Mouse (Mus musculus): ENCODE measurements around the gene Sel1l. TPM values are rescaled to one million over a fixed set of nuclear protein-coding genes. Genes with fewer than 3 reads are reported as not detected.

Sel1l gene
- polyA plus RNA-seq, 1 experiment from 2014 or later: 61.9 TPM

- WGBS: 71% methylated on average over 4 of the region's 4 CpGs
- Histone ChIP-seq H3K27me3 (ENCODE audit: low read depth, poor library complexity, severe bottlenecking) (no peaks in the 10 kb centered on the region), H3K4me1 (peaks cover 15% of the 10 kb centered on the region), H3K36me3 (peaks cover 35% of the 10 kb centered on the region), H3K4me3 (no peak overlapping the region), H3K27ac (no peak overlapping the region), H3K9me3 (replicated peaks) (no peaks in the 10 kb centered on the region)
- DNase-seq (ENCODE audit: low spot score): no peak
Measured at GRCm38 (mm10) chr12:91844542-91844941, 4.4 kb downstream of the Sel1l start.

- no peaks in the 10 kb centered on the region for H3K9me3 ChIP-seq (replicated peaks)
- H3K27me3 ChIP-seq (ENCODE audit: low read depth, poor library complexity, severe bottlenecking): no peaks in the 10 kb centered on the region
- WGBS: 96% methylated on average over 13 of the region's 13 CpGs
- peaks cover 15% of the 10 kb centered on the region for H3K4me1 ChIP-seq
- peaks cover 41% of the 10 kb centered on the region for H3K36me3 ChIP-seq
- H3K27ac ChIP-seq: no peak overlapping the region
- H3K4me3 ChIP-seq: no peak overlapping the region
- DNase-seq (ENCODE audit: low spot score): no peak
Measured at GRCm38 (mm10) chr12:91843888-91844287, 5.1 kb downstream of the Sel1l start.

DNA sequence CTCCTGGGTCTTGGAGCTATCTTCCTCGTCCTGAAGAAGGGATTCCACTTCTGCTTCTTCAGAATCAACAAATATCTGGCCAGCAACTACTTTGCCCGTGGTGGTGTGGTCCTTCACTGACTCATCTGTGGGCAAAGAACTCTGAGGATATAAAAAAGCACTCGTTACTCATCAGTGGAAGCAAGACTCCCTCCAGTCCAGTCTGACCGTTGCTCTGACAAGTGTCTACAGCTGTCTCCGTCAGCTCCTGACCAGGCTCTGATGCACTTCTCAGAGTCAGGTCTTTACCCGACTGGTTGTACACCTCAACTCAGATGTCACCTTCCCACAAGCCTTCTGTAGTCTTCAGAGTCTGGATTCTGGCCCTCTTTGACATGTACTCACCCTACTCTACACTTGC lies 7.2 kb downstream of the Sel1l start:
- H3K4me1 ChIP-seq: peaks cover 3% of the 10 kb centered on the region; the same call in 1 of the 2 replicates
- no peak for DNase-seq (ENCODE audit: low spot score)
- WGBS: 90% methylated on average over 6 of the region's 6 CpGs
- H3K4me3 ChIP-seq: no peak overlapping the region
- H3K27me3 ChIP-seq (ENCODE audit: low read depth, poor library complexity, severe bottlenecking): no peaks in the 10 kb centered on the region
- no peak overlapping the region for H3K27ac ChIP-seq
- no peaks in the 10 kb centered on the region for H3K9me3 ChIP-seq (replicated peaks)
- peaks cover 62% of the 10 kb centered on the region for H3K36me3 ChIP-seq

DNA sequence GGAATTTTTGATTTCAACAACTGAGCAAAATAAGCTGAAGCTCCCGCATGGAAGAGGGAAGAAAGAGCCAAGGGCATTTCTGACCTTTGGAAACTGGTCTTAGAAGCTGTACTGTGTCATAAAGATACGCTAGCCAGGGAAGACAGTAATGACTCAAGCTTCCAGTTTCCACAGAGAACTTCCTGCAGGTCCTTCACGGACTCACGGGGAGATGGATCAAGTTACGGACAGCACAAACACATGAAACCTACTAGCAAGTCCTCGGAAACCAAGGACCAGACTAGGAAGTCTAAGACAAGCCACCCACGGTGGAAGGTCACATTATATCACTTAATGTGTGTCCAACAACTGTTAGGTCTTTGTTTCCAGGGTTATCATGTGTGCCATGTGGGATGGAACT lies 10.7 kb downstream of the Sel1l start:
- no peak overlapping the region for H3K4me3 ChIP-seq
- H3K27me3 ChIP-seq (ENCODE audit: low read depth, poor library complexity, severe bottlenecking): no peaks in the 10 kb centered on the region
- H3K9me3 ChIP-seq (replicated peaks): no peaks in the 10 kb centered on the region
- H3K4me1 ChIP-seq: 0 out of 2 replicates have a peak, but pooled peaks cover 4% of the 10 kb centered on the region
- no peak overlapping the region for H3K27ac ChIP-seq
- 73% methylated on average over 7 of the region's 7 CpGs for WGBS
- DNase-seq (ENCODE audit: low spot score): no peak
- peaks cover 77% of the 10 kb centered on the region for H3K36me3 ChIP-seq

GRCm38 (mm10) chr12:91837401-91838065 lies 11.4 kb downstream of the Sel1l start:
- Histone ChIP-seq H3K9me3 (replicated peaks) (no peaks in the 10 kb centered on the region), H3K36me3 (peaks cover 85% of the 10 kb centered on the region), H3K27ac (no peak overlapping the region), H3K27me3 (ENCODE audit: low read depth, poor library complexity, severe bottlenecking) (no peaks in the 10 kb centered on the region), H3K4me1 (0 out of 2 replicates have a peak, but pooled peaks cover 4% of the 10 kb centered on the region), H3K4me3 (no peak overlapping the region)
- no peak for DNase-seq (ENCODE audit: low spot score)
- WGBS: 88% methylated on average over 7 of the region's 7 CpGs

DNA sequence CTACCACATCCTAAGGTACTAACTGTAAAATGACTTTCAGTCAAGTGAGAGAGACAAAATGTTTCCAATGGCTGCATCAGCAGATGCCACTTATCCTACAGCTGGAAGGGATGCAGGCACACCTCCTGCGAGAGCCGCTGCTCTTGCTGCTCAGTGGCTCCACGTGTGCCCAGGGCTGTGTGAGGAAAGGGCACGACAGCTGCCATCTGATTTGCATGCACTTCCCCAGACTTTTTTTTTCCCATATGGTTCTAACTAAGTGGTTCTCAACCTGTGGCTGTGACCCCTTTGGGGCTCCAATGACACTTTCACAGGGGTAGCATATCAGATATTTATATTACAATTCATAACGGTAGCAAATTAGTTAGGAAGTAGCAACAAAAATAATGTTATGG lies 15.0 kb downstream of the Sel1l start:
- H3K4me1 ChIP-seq: 0 out of 2 replicates have a peak, but pooled peaks cover 4% of the 10 kb centered on the region
- H3K4me3 ChIP-seq: no peak overlapping the region
- DNase-seq (ENCODE audit: low spot score): no peak
- 74% methylated on average over 5 of the region's 5 CpGs for WGBS
- no peaks in the 10 kb centered on the region for H3K9me3 ChIP-seq (replicated peaks)
- H3K36me3 ChIP-seq: peaks cover 78% of the 10 kb centered on the region
- H3K27ac ChIP-seq: no peak overlapping the region
- no peaks in the 10 kb centered on the region for H3K27me3 ChIP-seq (ENCODE audit: low read depth, poor library complexity, severe bottlenecking)

- DNase-seq (ENCODE audit: low spot score): no peak
- 91% methylated on average over 3 of the region's 3 CpGs for WGBS
- Histone ChIP-seq H3K4me3 (no peak overlapping the region), H3K9me3 (replicated peaks) (no peaks in the 10 kb centered on the region), H3K4me1 (0 out of 2 replicates have a peak, but pooled peaks cover 4% of the 10 kb centered on the region), H3K27me3 (ENCODE audit: low read depth, poor library complexity, severe bottlenecking) (no peaks in the 10 kb centered on the region), H3K27ac (no peak overlapping the region), H3K36me3 (peaks cover 76% of the 10 kb centered on the region)
Measured at GRCm38 (mm10) chr12:91833237-91833938, 15.6 kb downstream of the Sel1l start.

DNA sequence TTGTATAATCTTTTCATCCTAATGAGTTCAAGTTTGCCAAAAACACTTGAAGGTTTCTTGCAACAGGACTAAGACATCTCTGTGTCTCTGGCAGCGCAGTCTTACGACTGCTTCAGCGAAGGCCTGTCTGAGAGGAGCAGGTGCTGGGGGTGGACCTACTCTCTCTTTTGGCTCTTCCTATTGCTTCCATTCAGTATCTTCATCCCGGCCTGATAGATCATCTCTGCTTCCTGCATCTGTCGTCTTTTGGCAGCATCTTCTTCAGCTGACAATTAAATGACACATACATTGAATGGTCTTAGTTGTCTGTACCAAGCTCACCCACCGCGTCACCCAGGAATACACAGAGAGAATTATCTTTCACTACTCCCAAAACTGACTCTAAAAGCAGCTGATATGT lies 17.5 kb downstream of the Sel1l start:
- 92% methylated on average over 7 of the region's 7 CpGs for WGBS
- H3K4me1 ChIP-seq: 0 out of 2 replicates have a peak, but pooled peaks cover 4% of the 10 kb centered on the region
- H3K9me3 ChIP-seq (replicated peaks): no peaks in the 10 kb centered on the region
- no peaks in the 10 kb centered on the region for H3K27me3 ChIP-seq (ENCODE audit: low read depth, poor library complexity, severe bottlenecking)
- DNase-seq (ENCODE audit: low spot score): no peak
- no peak overlapping the region for H3K27ac ChIP-seq
- H3K36me3 ChIP-seq: peaks cover 74% of the 10 kb centered on the region
- no peak overlapping the region for H3K4me3 ChIP-seq

- no peak for DNase-seq (ENCODE audit: low spot score)
- WGBS: 91% methylated on average over 12 of the region's 12 CpGs
- no peaks in the 10 kb centered on the region for H3K27me3 ChIP-seq (ENCODE audit: low read depth, poor library complexity, severe bottlenecking)
- H3K4me3 ChIP-seq: no peak overlapping the region
- H3K4me1 ChIP-seq: no peaks in the 10 kb centered on the region
- H3K36me3 ChIP-seq: peaks cover 70% of the 10 kb centered on the region
- no peaks in the 10 kb centered on the region for H3K9me3 ChIP-seq (replicated peaks)
- no peak overlapping the region for H3K27ac ChIP-seq
Measured at GRCm38 (mm10) chr12:91820461-91820860, 28.5 kb downstream of the Sel1l start.

- Histone ChIP-seq H3K27ac (no peak overlapping the region), H3K36me3 (peaks cover 72% of the 10 kb centered on the region), H3K27me3 (ENCODE audit: low read depth, poor library complexity, severe bottlenecking) (no peaks in the 10 kb centered on the region), H3K9me3 (replicated peaks) (no peaks in the 10 kb centered on the region), H3K4me1 (no peaks in the 10 kb centered on the region), H3K4me3 (no peak overlapping the region)
- no peak for DNase-seq (ENCODE audit: low spot score)
- WGBS: 88% methylated on average over 4 of the region's 4 CpGs
Measured at GRCm38 (mm10) chr12:91818726-91819125, 30.2 kb downstream of the Sel1l start.

- H3K36me3 ChIP-seq: peaks cover 74% of the 10 kb centered on the region
- H3K4me1 ChIP-seq: no peaks in the 10 kb centered on the region
- no peak overlapping the region for H3K4me3 ChIP-seq
- H3K9me3 ChIP-seq (replicated peaks): no peaks in the 10 kb centered on the region
- H3K27me3 ChIP-seq (ENCODE audit: low read depth, poor library complexity, severe bottlenecking): no peaks in the 10 kb centered on the region
- 35% methylated on average over 10 of the region's 10 CpGs for WGBS
- peak; percentile 72 for DNase-seq (ENCODE audit: low spot score)
- H3K27ac ChIP-seq: no peak overlapping the region
Measured at GRCm38 (mm10) chr12:91815990-91816389, 33.0 kb downstream of the Sel1l start.

DNA sequence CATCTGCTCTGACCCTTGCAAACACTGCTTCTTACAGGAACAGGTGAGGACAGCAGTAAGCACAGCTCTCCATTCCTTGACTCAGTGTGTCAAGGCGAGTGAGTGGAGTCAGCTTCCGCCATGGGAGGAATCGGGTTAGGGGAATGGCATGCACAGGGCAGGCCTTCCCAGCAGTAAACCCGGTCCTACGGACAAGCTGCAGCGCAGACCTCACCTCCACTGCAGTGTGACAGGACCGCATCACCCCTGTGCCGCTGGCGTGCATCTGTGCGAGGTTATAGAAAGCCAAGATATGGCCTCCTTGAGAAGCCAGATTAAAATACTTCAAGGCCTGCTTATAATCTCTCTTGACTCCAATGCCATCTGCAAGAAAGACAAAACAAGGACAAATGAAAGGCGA lies 33.4 kb downstream of the Sel1l start:
- Histone ChIP-seq H3K4me1 (no peaks in the 10 kb centered on the region), H3K4me3 (no peak overlapping the region), H3K36me3 (peaks cover 78% of the 10 kb centered on the region), H3K9me3 (replicated peaks) (no peaks in the 10 kb centered on the region), H3K27ac (no peak overlapping the region), H3K27me3 (ENCODE audit: low read depth, poor library complexity, severe bottlenecking) (no peaks in the 10 kb centered on the region)
- 96% methylated on average over 11 of the region's 11 CpGs for WGBS
- DNase-seq (ENCODE audit: low spot score): no peak

GRCm38 (mm10) chr12:91808911-91809310 lies 40.0 kb downstream of the Sel1l start:
- Histone ChIP-seq H3K36me3 (peaks cover 63% of the 10 kb centered on the region), H3K4me3 (no peak overlapping the region), H3K4me1 (no peaks in the 10 kb centered on the region), H3K27ac (no peak overlapping the region), H3K27me3 (ENCODE audit: low read depth, poor library complexity, severe bottlenecking) (no peaks in the 10 kb centered on the region), H3K9me3 (replicated peaks) (no peaks in the 10 kb centered on the region)
- no peak for DNase-seq (ENCODE audit: low spot score)
- 96% methylated on average over 8 of the region's 8 CpGs for WGBS

Data from limb, embryonic 10.5 days (tissue).